Mouse (Mus musculus) activated CD4-positive, CD25-positive, alpha-beta regulatory T cell, adult 9 weeks (primary cell): Measurements from ENCODE around the gene Ppp1r3a. TPM values are rescaled to one million over a fixed set of nuclear protein-coding genes. Genes with fewer than 3 reads are reported as not detected.

ENCODE experiments used
- polyA plus RNA-seq: library from polyadenylated mRNA; unstranded; fragments of 100-300 nt; shearing (Covaris generic); gene quantifications from one replicate; pipeline ENCODE4 v1.2.1, GENCODE M21; 2017

Gene Ppp1r3a
- not detected for polyA plus RNA-seq

DNA sequence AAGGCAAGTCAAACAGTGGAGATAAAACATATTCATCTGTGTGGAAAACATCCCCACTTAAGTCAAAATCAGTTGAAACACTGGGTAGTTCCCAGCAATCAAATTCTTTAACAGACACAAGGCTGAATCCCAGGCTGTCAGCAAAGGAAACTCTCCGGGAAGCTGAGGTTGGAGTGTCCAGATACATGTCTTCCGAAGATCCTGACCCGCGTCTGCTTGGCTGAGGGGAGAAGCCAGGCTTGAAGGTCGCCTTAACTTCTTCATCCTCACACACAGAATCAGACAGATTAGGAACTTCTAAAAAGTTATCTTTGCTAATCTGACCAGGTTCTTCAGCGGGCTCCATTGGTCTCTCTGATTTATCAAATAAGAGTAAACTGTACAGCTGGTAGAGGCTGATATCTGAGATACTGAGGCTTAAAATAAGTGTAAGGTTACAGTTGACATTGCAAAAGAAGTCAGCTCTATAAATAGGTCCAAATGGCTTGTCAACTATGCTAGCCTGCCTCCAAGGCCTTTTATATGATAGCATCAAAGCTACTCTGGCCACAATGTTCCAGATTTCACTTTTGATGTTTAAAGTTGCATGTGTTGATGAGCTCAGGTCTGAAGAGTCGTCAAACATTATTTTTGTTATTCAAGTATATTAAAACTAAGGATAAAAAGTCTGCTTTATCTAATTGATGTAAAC lies at the start of gene Ppp1r3a:
Ppp1r3a (minus strand) TSS at position 374 of the 691 bp plus-strand sequence.

Other genes starting within 250 kb of the Ppp1r3a start
- gene Foxp2, start 146.1 kb upstream of the Ppp1r3a start, polyA plus RNA-seq: 0.42 TPM